Mouse (Mus musculus) left cerebral cortex, postnatal 14 days (tissue): ENCODE data around the gene Il17f. TPM values are rescaled to one million over a fixed set of nuclear protein-coding genes. Genes with fewer than 3 reads are reported as not detected.
"Not testable (repeated sequence)": the region's sequence is repeated elsewhere in the genome, so short reads cannot be mapped to it uniquely, and the experiment has no call there.

Experiments
- DNase-seq, 2 experiments: peaks; one replicate each; pipeline ENCODE4 v3.0.0; 2021 to 2022; ENCODE audit warnings: low spot score in 2 of 2, mixed read lengths in 1 of 2
- intact Hi-C: fragments of 180-260 bp; cut with DNase I; formaldehyde crosslinking; loops from one replicate; pipeline ENCODE4 v1.15.1; 2025
- long read RNA-seq, 2 experiments: library from polyadenylated mRNA; stranded (forward); transcript quantifications; one replicate each; pipeline ENCODE4 v2.0.0; 2021
- total RNA-seq, 2 experiments: library from RNA; stranded (reverse); gene quantifications; 2 replicates each; pipeline ENCODE4 v1.2.3; 2021

Il17f gene
- total RNA-seq = not detected
- long read RNA-seq, experiment 1 = 0 reads
- long read RNA-seq, experiment 2 = 0 reads

DNA sequence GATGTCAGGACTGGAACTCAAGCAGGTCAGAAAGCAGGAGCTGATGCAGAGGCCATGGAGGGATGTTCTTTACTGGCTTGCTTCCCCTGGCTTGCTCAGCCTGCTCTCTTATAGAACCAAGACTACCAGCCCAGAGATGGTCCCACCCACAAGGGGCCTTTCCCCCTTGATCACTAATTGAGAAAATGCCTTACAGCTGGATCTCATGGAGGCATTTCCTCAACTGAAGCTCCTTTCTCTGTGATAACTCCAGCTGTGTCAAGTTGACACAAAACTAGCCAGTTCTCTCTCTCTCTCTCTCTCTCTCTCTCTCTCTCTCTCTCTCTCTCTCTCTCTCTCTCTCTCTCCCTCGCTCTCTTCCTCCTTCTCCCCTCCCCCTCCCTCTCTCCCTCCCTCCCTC is at the start of gene Il17f:
Gene Il17f (minus strand): TSS at position 101 of the 400 bp plus-strand sequence.
- intact Hi-C loops, DNase-seq: not testable (repeated sequence)

DNA sequence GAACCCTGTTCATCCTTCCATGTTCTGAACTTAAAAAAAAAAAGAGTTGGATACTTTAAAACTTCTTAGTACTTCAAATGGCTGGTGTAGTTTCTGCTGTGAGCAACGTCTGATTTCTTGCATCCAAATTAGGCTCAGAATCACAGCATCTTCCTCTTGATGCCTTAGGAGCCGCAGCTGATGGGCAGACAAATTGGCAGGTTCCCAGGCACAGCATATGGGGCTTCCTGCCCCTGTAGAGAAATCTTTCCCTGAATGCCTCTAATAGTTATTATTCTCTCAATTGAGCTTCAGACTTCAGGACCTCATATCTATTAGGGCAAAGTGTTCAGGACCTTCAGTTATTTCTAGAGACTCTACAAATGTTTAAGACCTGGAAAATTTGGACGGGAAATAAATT is 49.5 kb upstream of the Il17f start:
- peak in 1 of 2 experiments; percentile 24 for DNase-seq
- intact Hi-C loops = no loop called here

DNA sequence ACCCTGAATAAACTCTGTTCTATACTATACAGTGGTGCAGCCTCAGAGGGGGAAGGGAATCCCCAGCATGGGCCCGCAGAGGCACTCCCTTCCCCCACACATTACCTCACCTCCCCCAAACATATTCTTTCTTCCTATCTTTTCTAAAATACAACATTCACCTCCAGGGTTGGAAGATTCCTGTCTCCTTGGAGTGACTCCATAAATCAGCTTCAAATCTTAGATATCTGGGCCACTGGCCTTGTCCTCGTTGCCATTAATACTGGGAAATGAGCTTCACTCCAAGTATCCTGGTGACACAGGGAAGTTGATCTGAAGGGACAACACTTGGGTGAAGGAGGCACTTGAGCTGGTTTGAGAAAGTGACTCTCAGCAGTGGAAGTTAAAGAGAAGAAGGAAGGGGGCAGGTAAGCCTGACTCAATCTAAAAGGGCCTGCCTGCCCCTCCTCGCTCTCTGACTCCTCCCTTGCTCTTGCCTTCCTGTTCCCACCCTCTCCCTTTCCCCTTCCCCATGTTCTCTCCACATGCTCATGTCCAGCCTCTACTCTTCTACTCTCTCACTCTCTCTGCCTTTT is 46.2 kb upstream of the Il17f start:
- intact Hi-C loops = no loop called here
- no peak for DNase-seq

DNA sequence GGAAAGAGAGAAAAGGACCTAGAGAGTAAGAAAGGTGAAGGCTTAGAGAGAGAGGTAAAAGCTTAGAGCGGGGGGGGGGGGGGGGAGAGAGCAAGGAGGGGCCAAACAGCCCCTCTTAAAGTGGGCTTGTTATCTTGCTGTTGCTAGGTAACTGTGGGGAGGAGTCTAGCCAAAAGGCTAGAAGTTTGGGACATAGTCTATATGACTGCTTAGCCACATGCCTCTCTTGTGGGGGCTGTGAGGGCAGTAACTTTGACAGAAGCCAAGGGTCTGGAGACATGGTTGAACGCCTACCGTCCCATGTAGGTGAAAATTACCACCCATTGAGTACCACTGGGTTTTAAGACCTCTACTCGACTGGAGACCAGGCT is 42.7 kb upstream of the Il17f start:
- no peak for DNase-seq
- intact Hi-C loops = no loop called here

DNA sequence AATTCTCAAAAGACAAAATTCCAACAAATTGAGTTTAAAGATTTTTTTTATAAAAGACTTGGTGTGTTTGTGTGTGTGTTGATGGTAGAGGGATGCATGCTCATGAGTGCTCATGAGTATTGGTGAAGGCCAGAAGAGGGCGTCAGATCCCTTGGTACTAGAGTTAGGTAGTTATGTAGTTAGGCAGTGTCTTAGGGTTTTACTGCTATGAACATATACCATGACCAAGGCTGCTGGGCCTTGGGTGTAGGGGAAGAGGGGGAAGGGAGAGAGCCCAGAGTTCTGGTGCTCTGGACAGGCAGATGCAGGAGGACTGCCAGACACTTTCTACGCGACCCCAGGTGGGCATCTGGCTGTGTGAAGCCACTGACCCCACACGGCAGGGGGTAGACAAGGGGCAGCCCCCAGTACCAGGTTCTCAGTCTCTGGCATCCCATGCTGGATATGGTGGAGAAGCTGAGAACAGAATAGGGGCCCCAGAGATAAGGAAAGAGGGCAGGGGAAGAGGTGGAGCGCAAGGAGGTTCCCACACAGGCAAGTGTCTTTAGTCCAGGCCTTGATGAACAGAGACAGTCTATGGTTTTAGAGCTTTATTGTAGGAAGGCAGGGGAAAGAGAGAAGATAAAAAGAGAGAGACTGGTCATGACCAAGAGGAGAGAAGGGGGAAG is 42.2 kb upstream of the Il17f start:
- no peak for DNase-seq
- intact Hi-C loops = no loop called here

DNA sequence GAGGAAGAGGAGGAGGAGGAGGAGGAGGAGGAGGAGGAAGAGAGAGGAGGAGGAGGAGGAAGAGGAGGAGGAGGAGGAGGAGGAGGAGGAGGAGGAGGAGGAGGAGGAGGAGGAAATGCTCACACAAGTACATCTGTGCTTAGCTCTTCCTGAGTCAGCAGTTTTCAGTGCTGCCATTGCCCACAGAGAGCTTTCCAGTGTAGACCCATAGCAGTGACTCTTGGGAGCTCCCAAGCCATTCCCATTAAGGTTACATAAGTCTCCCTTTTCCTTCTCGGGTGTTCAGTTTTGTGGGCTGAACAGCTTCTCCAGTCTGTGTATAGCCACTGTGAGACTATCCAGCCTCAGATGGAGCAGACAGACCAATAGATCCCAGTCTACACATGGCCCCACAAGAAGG is 40.1 kb upstream of the Il17f start:
- intact Hi-C loops = no loop called here
- DNase-seq = no peak

DNA sequence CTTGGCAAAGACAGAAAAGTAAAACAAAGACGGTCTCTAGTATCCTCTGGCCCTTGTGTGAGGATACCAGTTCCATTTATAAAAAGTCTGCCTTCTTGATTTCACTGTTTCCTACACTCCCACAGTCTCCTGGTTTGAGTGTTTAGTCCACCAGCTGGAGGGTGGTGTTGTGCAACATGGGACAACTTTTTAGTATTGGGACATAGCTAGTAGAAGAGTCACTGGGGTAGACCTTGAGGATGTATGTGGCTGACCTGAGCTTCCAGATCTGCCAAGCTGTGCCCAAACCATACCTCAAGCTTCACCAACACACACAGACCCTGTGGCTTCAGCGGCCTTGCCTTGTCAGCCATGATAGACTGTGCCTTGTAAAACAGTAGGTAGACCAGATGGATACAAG is 37.6 kb upstream of the Il17f start:
- intact Hi-C loops = no loop called here
- no peak for DNase-seq

DNA sequence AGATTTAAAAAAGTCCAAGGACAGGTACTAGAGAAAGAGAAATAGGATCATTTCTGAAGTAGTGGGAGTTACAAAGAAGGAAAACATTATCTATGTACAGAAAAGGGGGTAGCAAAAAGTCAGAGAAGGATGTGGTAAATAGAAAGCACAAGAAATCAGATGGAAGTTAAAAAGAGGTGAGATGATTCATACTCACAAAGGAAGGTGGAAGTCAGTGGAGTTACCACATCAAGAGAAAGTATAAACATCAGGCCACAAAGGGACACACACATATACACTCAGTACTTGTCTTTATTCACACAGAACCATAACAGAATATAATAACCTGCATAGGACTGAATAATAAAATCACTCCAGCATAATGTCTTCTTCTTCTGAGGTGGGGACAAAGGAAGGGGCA is 34.6 kb upstream of the Il17f start:
- no peak for DNase-seq
- intact Hi-C loops = no loop called here

DNA sequence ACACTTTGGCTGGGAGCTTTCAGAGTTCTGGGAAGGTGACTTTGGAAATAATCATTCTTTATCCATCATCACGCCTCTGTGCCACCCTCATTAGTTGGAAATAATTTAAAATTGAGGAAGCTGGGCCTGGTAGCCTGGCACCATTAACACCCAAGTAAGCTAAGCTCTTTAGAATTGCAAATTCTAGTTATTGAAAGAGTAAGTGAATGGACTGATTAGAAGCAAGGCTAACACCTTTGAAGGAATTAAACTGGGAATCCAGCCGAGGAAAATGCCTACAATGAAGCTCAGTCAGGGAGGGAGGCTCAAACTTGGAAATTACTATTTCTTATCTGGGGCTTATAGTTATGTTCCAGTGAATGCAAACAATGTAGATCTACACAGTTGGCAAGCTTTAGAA is 33.5 kb upstream of the Il17f start:
- no peak for DNase-seq
- intact Hi-C loops = loop anchor here (5.0 kb wide), 1 partner anchor 68 kb away; the partner anchor contains the start of gene Paqr8

DNA sequence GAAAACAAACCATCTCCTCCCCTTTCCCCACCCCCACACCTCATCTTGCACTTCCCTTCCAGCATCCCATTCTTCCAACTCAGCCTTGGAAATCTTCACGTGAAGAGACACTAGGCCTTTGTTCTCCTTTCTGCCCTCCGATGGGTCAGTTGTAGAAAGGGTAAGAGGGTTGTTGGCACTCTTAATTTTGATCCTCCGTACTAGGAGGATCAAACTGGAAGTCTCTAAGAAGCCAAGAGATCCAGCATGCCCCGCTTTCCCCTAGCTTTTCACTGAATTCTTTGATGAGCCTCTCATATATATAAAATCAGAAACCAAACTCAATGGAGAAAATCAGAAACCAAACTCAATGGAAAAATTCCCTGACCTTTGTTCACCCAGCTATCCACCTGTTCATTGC is 33.1 kb upstream of the Il17f start:
- DNase-seq = no peak
- intact Hi-C loops = loop anchor here (5.0 kb wide), 1 partner anchor 69 kb away; the partner anchor contains the start of gene Paqr8

DNA sequence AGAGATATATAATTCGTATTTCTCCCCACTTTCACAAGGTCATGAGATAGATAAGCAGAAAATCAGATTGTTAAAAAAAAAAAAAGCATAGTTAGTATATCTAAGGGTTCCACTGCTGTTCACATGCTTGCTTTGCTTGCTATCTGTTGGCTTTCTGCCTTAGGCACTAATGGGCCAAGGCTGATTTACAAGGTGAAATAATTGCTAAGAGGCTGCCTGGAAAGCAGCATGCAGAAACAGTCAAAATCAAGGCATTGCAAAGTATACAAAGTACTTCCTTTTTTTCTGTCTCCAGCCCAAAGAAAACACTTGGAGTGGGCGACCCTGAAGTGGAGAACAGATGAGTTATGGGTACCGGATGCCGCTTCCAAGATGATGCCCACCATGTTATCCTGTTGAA is 30.5 kb upstream of the Il17f start:
- DNase-seq = no peak
- intact Hi-C loops = loop anchor here (5.0 kb wide), 1 partner anchor 71 kb away; the partner anchor contains the start of gene Paqr8

DNA sequence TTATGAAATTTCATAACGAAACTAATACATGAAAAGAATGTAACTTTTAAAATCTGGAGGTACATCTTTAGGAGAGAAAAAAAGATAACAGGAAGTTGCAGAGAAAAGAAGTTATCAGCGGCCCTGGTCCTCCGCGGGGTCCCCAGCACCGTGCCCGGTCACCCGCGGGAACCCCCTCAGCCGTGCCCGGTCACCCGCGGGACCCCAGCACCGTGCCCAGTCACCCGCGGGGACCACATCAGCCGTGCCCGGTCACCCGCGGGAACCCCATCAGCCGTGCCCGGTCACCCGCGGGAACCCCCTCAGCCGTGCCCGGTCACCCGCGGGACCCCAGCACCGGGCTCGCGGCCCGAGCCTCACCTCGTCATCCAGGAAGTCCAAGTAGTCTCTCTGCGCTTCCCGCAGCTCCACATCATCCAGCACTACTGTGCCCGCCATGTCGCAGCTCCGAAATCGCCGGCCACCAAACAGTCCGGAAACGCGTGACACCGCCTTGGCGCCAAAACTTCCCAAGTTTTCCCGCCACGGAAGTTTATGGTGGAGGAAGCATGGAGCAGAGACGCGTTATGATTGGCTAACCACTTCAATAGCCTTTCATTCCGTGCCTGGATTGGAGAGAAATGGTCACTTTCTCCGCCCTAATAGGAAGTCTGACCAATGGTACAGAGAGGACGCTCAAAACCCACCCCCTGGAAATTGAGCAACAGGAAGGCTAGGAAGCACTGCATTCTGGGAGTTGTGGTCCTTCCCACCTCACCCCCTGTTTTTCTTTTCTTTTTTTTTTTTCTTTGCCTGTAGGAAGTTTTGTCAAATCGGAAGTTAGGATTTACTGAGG is 29.6 kb upstream of the Il17f start, which contains the start of gene Mcm3:
Gene Mcm3 (minus strand): TSS at position 542 of the 835 bp plus-strand sequence.
- intact Hi-C loops = loop anchor here (5.0 kb wide), 1 partner anchor 72 kb away; the partner anchor contains the start of gene Paqr8
- DNase-seq = peak; percentile 92 to 98

DNA sequence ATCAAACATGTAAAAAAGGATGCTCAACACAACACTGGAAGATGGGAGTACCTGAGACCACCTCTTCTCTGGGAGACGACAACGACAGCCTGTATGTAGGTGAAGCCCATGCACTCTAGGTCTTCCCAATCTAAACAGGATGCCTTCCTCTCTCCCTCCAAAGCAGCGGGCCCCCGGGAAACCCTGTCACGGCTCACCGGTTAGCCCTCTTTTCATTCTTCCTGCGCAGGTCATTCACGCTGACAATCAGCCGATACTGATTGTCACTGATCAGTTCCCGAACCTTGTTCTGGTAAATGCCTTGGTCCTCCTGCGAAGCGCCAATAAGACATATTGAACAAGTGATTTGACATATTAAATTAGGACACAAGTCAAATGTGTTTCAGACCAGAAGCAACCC is 27.2 kb upstream of the Il17f start:
- no peak for DNase-seq
- intact Hi-C loops = no loop called here

DNA sequence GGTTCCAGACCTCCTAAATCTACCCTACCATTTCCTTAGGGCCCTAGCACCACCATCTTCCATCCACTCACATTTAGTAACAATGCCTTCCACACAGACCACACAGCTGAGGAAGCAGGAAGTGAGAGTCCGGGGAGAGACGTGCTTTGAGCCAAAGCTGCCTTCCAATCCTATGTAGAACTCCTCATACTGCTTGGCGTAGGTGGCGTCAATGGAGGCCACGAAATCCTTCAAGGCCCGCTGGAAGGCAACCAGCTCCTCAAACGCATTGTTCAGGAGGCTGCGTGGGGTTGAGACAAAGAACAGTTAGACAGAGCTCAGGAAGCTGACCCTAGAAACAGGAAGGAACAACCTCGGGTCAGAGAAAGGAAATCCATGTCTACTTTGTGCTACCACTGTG is 26.8 kb upstream of the Il17f start:
- no peak for DNase-seq
- intact Hi-C loops = no loop called here

DNA sequence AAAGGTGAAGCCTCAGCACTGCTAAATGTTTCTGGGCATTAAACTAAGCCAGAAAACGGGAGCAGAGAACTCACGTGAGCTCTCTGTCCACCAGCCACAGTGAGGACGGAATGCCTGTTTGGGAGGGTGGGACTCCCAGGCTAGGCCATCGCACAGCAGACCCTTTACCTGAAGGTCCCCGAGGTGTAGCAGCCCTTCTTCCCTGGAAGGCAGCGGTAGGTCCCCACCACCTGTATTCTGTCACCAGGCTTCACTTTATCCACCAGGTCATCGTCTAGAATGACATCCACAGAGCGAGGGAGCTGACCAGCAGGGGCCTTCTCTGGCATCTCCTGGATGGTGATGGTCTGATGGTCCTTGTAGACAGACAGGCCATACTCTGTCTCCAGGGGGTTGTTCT is 24.1 kb upstream of the Il17f start:
- intact Hi-C loops = no loop called here
- no peak for DNase-seq

DNA sequence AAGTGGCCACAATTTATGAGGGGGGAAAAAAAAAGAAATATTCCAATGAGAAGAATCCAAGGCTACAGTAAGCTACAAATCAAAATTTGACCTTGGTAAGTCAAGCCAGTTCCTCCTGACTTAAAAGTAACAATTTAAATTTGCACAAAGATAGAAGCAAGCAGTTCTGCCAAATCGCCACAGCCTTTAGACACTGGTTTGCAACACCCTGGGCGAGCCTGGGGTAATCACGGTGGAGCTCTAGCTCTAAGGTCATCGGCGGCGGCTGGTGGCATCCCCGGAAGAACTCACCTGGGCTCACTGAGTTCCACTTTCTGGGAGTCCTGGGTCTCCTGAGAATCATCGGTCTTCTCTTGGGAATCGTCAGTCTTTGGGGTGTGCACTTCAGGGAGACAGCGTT is 14.1 kb upstream of the Il17f start:
- no peak for DNase-seq
- intact Hi-C loops = no loop called here

DNA sequence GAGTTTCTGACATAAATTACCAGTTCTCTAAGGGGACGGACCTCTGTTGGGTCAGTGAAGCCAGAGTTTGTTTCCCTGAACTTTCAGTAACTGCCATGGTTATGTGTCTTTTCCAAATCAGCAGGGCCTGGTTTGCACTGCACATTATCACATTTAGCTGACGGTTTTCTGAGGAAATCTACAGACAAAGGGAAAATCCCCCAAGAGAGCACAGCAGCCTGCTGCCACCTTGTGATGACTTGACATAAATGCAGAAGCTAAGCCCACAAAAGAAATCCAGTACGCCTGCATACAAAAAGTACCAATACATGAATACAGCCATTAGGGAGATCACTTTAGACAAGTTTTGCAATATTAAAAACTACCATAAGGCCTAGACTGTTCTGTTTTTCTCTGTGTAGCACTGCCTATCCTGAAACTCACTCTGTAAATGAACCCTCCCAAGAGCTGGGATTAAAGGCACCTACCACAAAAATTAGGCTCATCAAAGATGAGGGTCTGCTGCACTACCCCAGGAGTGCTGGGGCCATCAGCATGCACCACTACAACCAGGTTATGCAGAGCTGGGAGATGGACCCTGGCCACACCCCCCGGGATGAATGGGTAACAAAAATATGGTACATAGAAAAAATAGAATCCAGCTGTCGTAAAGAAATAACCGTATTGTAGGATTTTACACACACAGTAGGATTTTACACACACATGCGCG is 11.4 kb upstream of the Il17f start:
- intact Hi-C loops = loop anchor here (1.0 to 2.0 kb wide), 2 partner anchors 102 to 189 kb away; no protein-coding TSS in a partner anchor
- peak; percentile 63 to 72 for DNase-seq

DNA sequence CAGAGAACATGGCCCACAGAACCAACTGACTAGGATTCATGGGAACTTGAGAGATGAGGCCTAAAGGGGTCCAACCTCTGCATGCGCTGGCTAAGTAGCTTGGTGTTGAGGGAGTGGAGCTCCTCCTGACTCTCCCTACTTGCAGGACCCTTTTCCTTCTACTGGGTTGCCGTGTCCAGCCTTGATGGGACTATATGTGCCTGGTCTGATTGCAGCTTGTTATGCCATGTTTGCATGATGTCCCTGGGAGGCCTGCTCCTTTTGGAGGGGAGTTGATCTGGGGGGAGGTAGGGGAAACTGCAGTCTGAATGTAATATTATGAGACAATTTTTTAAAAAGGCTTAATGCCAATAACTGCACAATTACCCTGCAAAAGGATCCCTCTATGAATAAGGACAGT is 10.9 kb upstream of the Il17f start:
- intact Hi-C loops = loop anchor here (1.0 to 2.0 kb wide), 2 partner anchors 101 to 188 kb away; no protein-coding TSS in a partner anchor
- no peak for DNase-seq

DNA sequence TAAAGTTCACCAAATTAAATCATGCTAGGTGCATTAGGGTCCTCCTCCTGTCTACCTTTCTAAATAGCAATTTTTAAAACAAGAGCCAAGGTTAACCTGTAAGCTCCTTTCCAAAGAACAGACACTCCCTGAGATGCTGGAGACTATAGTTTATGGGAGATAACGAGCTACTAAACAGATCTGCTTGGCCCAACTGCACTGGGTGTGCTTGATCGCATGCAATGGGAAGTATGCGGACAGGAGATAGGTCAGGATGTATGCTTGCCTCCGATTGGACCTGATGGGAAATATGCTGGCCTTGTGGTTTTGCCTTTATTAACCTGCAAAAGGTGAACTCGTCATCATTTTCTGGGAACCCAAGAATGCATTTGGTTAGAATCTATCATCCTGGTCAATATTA is 4.8 kb upstream of the Il17f start:
- intact Hi-C loops = no loop called here
- DNase-seq = no peak

DNA sequence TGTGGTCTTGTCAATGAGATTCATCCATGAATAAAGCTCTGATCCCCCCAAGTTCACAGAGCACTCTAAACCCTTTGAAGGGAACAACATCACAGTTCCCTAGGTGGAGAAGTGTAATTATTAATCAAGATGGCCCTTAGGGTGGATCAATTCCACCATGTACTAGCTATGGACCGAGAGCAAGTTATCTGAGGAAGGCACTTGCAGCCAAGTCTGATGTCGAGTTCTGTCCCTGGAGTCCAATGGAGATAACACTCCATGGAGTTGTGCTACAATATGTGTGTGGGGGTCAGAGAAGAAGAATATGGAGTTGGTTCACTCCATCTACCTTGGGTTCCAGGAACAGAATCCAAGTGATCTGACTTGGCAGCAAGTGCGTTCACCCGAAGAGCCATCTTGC is 4.3 kb upstream of the Il17f start:
- intact Hi-C loops = no loop called here
- no peak for DNase-seq
